Mouse (Mus musculus): ENCODE results near the gene Gm49380. TPM values are rescaled to one million over a fixed set of nuclear protein-coding genes. Genes with fewer than 3 reads are reported as not detected.

Gm49380 gene
- total RNA-seq, 4 experiments from 2014 or later: 0.11 to 0.47 (median 0.30) TPM

DNA sequence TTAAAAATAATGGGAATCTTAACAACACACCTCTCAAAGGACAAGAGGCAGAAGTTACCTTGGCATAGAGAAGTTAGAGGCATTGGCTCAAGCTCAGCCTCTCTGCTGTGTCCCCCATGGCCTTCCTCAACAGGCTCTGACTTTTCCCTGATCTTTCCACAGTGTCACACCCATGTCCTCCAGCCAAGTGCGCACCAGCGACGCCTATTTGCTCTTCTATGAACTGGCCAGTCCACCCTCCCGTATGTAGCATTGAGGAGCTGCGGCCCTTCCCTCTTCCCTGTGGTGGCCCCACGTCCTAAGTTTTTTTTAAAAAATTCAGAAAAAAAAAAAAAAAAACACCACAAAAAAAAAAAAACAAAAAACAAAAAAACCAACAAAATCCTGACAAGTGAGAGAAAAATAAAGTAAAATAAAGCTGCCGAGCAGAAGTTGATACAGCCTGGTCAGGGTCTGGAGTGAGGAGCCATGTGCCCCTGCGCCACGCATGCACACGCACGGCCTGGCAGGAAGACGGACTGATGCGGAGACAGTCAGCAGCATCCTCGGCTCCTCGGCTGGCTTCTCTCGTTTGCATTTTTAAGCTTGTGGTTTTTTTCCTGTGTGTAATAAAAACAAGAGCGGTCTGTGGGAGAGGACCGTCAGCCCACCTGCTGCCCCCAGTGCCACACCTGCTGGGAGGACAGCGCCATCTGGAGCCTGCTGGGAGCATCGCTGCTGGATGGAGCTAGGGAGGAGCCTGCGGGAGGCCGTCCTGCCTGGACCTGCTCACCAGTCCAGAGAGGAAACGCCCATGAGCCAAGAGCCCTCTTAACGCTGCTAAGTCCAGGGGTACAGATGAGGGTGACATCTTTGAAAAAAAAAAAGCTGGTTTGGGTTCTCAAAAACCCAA is 19.4 kb downstream of the Gm49380 start:
- DNase-seq (ENCODE audit: low spot score): no peak

- DNase-seq (ENCODE audit: low spot score): no peak
Measured at GRCm38 (mm10) chr9:44088877-44089608, 24.3 kb downstream of the Gm49380 start.

DNA sequence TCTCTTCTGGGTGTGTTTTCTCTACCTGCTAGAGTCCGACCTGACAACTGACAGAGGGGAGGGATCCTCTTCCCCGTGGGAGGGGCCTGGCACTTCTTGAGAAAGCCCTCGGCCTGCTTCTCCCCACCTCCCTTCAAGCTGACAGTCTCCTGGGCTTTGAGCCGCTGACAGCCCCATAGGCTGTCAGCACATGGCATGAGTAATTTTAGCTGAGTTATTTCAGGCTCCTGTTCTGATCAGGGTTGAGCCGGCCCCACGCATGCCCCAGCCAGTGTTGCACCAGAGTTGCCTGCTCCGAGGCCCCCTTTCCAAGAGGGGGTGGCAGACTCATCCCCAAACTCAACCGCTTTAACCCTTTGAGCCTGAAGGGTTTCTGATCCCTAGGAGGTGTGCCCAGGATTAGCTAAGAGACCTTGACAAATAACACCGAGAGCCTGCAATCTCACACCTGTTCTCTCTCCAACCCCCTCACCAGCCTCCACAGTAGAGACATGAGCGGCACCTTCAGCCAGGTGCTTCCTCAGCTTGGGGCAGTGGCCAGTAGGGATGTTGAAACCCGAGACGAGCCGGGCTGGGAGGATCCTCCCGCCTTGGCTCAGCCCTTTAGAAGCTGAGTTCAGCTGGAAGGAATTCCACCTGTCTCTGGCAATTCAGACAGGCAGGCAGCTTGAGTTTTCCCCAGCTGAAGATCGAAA is 25.4 kb downstream of the Gm49380 start:
- peak; percentile 61 for DNase-seq (ENCODE audit: low spot score)

- no peak for DNase-seq (ENCODE audit: low spot score)
Measured at GRCm38 (mm10) chr9:44086960-44087359, 26.3 kb downstream of the Gm49380 start.

GRCm38 (mm10) chr9:44085741-44086665 is 27.3 kb downstream of the Gm49380 start:
- peak; percentile 62 for DNase-seq (ENCODE audit: low spot score)

GRCm38 (mm10) chr9:44085276-44085675 is 28.0 kb downstream of the Gm49380 start:
- DNase-seq (ENCODE audit: low spot score): no peak

DNA sequence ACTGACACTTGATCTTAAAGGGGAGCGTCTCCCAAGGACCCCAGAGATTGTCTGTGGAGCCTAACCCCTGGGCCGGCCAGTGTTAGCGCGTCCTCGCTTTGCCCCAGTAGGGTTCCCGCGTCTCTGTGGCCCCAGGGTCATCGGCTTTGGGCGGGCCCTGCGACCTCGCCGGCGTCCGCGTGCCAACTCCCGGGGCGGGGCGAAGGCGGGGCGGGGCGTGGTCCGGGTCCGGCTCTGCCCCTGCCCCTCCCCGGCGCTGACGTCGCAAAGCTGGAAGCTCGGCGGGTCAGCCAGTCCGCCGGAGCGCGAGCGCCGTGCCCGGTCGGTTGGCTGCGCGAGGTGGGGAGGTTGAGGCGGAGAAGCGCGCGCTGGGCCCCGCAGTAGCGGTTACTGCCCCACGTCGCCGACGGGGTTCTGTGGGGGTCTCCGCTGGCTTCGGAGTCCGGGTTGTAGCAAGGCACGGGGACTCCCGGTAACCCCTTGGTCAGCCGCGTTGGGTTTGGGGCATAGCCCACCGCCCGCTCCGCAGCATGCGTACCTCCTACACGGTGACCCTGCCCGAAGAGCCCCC is 28.6 kb downstream of the Gm49380 start:
- DNase-seq (ENCODE audit: low spot score): peak; percentile 94

DNA sequence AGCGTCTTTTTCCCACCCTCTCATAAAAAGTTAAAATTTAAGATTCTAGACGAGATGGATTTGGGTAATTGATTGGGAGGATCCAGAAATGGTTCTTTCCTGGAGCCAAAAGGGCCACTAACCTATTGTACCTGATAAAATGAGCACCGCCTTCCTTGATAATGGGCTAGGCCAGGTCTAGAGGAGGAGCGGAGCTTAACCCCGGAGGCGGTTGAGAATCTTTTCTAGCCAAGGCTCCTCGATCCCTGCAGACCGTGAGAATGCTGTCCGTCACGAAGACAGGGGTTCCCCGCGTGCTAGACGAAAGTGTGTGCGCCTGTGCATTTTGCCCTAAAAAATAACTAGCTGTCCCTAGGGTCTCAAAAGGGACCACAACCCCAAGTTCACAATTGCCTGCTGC is 29.1 kb downstream of the Gm49380 start:
- no peak for DNase-seq (ENCODE audit: low spot score)

- no peak for DNase-seq (ENCODE audit: low spot score)
Measured at GRCm38 (mm10) chr9:44083392-44084121, 29.7 kb downstream of the Gm49380 start.

DNA sequence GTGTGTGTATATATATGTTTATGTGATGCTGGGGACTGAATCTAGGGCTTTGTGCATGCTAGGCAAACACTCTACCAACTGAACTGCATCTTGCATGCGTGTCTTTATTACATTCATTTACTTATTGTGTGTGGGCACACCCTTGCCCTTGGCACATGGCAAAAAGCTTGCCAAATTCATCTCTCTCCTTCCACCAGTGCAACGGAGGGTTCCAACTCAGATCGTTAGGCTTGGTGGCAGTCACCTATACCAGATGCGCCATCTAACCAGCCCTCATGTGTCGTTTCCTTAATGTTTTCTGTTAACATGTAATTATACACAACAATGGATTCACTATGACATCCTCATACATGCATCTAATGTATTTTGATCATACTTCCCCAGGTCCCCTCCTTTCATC is 31.0 kb downstream of the Gm49380 start:
- no peak for DNase-seq (ENCODE audit: low spot score)

GRCm38 (mm10) chr9:44081581-44081980 is 31.7 kb downstream of the Gm49380 start:
- no peak for DNase-seq (ENCODE audit: low spot score)

- DNase-seq (ENCODE audit: low spot score): no peak
Measured at GRCm38 (mm10) chr9:44080953-44081352, 32.3 kb downstream of the Gm49380 start.

GRCm38 (mm10) chr9:44079997-44080780 is 33.1 kb downstream of the Gm49380 start:
- DNase-seq (ENCODE audit: low spot score): no peak

DNA sequence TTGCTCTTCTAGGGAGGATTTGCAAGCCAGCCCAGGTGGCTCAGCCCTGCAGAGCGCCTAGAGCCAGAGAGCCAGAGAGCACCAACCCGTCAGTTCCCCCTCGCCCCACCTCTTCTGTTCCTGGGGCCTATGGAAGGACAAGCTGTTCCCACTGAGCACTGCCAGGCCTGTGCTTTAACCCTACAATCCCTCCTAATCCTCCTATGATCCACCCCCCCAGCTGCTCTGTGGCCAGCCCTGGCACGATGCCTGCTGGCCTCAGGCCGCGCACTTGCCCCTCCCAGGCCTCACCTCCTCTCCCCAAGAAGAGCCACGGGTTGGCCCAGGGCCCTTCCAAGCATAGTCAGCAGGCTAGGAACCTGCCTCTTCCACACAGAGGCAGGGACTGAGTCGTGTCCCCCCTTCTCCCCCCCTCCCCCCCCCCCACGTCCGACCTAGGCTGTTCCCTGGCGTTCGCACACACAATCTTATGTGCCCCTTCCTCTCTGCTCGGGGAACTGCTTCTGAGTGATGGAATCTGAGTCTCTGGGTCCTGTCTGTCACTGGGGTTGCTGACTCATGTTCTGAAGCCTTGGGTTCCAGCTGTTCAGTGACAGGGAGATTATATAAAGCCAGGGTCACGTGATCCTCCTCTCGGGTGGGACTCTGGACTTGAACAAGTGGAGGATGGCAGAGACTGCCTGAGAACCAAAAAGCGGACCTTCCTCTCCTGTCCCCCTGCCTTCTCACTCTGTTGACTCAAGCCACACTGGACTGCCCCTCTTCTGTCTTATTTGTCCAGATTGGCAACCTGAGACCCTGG is 34.1 kb downstream of the Gm49380 start:
- peak; percentile 86 for DNase-seq (ENCODE audit: low spot score)

DNA sequence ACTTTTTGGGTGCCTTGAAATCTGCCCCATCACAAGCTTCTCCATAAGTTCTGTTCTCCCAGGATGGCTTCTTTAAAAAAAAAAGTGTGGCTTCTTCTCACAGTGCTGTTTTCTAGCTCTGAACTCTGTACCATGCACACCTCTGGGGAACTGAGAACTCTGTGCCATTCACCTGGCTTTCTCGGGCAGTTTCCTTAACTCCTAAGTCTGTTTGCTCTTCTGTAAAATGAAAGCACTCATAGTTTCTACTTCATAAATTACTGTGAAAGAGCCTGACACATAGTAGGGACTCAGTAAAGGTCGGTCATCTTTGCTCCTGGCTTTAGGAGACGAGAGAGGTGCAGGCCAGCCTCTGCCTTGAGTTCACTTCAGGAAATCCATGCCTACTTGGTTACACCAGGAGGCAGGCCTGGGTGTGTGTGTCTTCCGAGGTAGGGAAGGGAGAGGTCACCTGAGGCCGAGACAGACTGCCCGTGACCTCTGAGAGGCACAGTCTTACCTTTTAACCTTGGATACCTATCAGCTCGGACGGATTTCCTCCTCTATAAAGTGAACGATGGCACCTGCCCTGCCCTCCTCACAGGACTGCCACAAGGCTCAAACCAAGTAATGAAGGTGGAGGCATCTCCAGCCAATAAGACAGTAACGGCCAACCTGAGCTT is 35.0 kb downstream of the Gm49380 start:
- no peak for DNase-seq (ENCODE audit: low spot score)

- DNase-seq (ENCODE audit: low spot score): no peak
Measured at GRCm38 (mm10) chr9:44077266-44077910, 35.9 kb downstream of the Gm49380 start.

DNA sequence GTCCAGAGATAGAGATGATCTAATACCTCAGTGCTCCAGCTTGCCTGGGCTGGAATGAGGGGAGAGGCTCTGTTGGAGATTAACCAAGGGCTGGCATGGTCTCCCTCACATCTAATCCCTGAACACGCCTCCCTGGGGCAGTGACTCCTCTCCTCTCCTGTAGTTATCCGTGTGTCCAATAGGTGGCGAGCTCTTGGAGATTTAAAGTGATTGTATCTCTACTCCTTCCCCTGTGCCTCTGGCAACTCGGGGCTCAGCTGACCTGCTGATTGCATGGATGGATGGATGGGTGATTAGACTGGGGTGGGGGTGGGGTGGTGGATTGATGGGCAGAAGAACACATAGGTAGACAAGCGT is 36.6 kb downstream of the Gm49380 start:
- peak; percentile 63 for DNase-seq (ENCODE audit: low spot score)
